Mouse (Mus musculus) lung, postnatal 36 days (tissue): ENCODE results near the gene Dgcr2.

Source experiments
- DNase-seq: peaks from one replicate; pipeline ENCODE4 v3.0.0; 2022; ENCODE audit warnings: mixed read lengths

Dgcr2 gene

GRCm38 (mm10) chr16:17898462-17898861 lies at the start of gene Dgcr2, which contains the start of gene Tssk2:
Gene Dgcr2, minus strand, starts transcription at chr16:17898562.
Gene Tssk2, plus strand, starts transcription at chr16:17898637.
- no peak for DNase-seq

GRCm38 (mm10) chr16:17945081-17945831 lies 46.9 kb upstream of the Dgcr2 start:
- peak; percentile 55 for DNase-seq

GRCm38 (mm10) chr16:17943466-17943865 lies 45.1 kb upstream of the Dgcr2 start:
- DNase-seq = no peak

GRCm38 (mm10) chr16:17939255-17939751 lies 40.9 kb upstream of the Dgcr2 start:
- DNase-seq = no peak

- peak; percentile 86 for DNase-seq
Observed at GRCm38 (mm10) chr16:17938821-17939220, 40.5 kb upstream of the Dgcr2 start.

- DNase-seq = no peak
Observed at GRCm38 (mm10) chr16:17938187-17938586, 39.8 kb upstream of the Dgcr2 start.

- DNase-seq = peak; percentile 53
Observed at GRCm38 (mm10) chr16:17936776-17937175, 38.4 kb upstream of the Dgcr2 start.

- DNase-seq = no peak
Observed at GRCm38 (mm10) chr16:17934445-17934910, 36.1 kb upstream of the Dgcr2 start.

GRCm38 (mm10) chr16:17933594-17934444 lies 35.5 kb upstream of the Dgcr2 start:
- no peak for DNase-seq

GRCm38 (mm10) chr16:17931906-17932460 lies 33.6 kb upstream of the Dgcr2 start:
- DNase-seq = no peak

GRCm38 (mm10) chr16:17929631-17930030 lies 31.3 kb upstream of the Dgcr2 start:
- DNase-seq = no peak

GRCm38 (mm10) chr16:17929211-17929610 lies 30.8 kb upstream of the Dgcr2 start:
- DNase-seq = no peak

GRCm38 (mm10) chr16:17928627-17929104 lies 30.3 kb upstream of the Dgcr2 start:
- DNase-seq = peak; percentile 92

- peak; percentile 87 for DNase-seq
Observed at GRCm38 (mm10) chr16:17928087-17928580, 29.8 kb upstream of the Dgcr2 start, which contains the start of gene Slc25a1. Gene Slc25a1, minus strand, starts transcription at chr16:17928219.

GRCm38 (mm10) chr16:17927351-17928082 lies 29.2 kb upstream of the Dgcr2 start:
- peak; percentile 29 for DNase-seq

- DNase-seq = no peak
Observed at GRCm38 (mm10) chr16:17922163-17922538, 23.8 kb upstream of the Dgcr2 start.

GRCm38 (mm10) chr16:17921325-17922162 lies 23.2 kb upstream of the Dgcr2 start:
- peak; percentile 98 for DNase-seq

- DNase-seq = no peak
Observed at GRCm38 (mm10) chr16:17920586-17920985, 22.2 kb upstream of the Dgcr2 start.

GRCm38 (mm10) chr16:17914307-17915249 lies 16.2 kb upstream of the Dgcr2 start, which contains the start of gene Gsc2:
Gene Gsc2, minus strand, starts transcription at chr16:17915059.
- DNase-seq = peak; percentile 7
